Mouse (Mus musculus) adrenal gland, postnatal 10 days (tissue): Measurements from ENCODE around the gene Mt4. TPM values are rescaled to one million over a fixed set of nuclear protein-coding genes. Genes with fewer than 3 reads are reported as not detected.
A peak's percentile ranks its signal among the peaks of the same experiment; 100 is the strongest.

Experiments used
- DNase-seq: peaks from one replicate; pipeline ENCODE4 v3.0.0; 2021; ENCODE audit warnings: mixed read lengths
- total RNA-seq, 2 experiments: library from RNA; stranded (reverse); gene quantifications; 2 replicates each; pipeline ENCODE4 v1.2.3; 2021

Gene Mt4
- total RNA-seq, 2 experiments from 2014 or later = not detected

DNA sequence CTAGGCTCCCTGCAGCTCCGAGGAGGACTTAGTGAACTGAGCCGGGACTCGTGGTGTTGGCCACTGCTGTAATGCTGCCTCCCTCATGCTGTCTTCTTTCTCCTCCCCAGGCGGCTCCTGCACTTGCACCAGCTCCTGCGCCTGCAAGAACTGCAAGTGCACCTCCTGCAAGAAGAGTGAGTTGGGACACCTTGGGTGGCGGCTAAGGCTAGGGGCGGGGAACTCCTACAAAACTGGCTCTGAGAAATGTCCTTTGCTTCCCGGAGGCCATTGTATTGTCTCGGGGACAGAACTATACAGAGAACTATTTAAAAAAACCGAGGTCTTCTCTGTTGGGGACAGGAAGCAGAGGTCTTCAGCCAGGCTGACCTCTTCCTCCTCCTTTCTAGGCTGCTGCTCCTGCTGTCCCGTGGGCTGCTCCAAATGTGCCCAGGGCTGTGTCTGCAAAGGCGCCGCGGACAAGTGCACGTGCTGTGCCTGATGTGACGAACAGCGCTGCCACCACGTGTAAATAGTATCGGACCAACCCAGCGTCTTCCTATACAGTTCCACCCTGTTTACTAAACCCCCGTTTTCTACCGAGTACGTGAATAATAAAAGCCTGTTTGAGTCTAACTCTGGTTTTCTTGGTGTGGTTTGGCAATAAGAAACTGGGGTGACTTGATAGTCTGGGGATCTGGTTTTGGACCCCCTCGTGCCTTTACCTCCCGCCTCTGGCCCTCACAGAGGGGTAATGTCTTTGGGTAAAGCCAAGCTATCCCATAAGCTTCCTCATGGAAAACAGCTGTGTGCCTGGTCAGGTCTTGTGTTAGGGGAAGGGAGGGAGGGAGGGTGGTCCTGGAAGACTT is 42.9 kb downstream of the Mt4 start:
- DNase-seq = peak; percentile 56

DNA sequence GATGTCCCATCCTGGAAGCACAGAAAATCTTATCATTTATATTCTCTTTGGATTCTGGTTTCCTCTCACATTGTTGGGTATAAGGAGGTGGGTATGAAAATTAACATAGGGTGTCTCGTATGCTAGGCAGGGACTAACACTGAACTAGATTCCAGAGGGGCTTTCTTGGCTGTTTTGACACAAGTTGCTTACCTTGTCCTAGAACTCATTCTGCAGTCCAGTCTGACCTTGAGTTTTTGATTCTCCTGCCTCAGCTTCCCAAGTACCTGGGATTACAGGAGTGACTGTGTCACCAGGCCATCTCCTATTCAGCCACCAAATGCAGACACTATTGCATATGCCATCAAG is 43.5 kb downstream of the Mt4 start:
- no peak for DNase-seq

DNA sequence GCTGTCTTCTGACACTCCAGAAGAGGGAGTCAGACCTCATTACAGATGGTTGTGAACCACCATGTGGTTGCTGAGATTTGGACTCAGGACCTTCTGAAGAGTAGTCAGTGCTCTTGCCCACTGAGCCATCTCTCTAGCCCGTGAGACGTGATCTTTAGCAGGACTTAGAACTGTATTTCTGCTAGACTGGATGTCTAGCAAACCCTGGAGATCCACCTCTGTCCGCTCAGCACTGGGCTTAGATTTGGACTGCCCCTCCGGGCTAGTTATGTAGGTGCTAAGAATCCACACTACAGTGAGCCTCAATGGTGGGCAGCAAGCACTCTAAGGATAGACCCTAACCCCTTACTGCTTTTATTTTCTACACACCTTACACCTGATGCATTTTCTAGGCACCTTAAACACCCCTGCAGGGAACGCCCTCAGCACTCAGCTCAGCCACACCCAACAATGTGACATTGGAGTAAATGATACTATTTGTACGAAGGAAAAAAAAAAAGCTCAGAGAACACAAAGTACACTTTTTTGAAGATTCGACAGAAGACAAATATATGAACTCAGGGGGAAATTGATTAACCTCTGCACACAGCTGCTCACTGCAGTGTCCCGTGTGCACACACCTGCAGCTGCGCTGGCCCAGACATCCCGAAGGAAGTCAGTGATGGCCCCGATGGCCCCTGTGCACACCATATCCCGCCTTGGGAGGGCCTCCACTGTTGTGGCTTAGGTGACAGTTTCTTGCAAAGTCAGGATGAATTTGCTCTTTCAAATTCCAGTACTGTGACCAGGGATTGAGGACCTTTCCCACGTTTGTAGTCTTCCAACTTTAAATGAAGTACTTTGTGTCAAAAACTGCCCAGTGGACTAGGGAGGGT is 45.3 kb downstream of the Mt4 start:
- no peak for DNase-seq

DNA sequence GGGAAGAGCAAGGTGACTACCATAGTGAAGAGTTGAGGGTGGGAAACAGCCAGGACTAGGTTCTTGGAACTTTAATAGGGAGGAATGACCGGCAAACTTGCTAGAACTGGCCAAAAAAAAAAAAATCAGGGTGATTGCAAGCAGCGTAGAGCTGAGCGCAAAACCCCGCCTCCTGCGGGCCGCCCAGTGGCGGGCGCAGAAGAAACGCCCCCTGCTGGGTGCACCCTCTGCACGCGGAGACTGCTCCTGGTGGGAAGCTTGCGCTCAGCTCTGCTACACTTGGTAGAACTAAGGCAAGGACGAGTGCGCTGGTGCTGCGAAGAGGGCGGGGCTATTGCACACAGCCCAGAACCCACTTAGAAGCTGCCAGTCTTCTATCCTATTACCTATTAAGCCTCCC is 46.1 kb downstream of the Mt4 start:
- DNase-seq = peak; percentile 90

DNA sequence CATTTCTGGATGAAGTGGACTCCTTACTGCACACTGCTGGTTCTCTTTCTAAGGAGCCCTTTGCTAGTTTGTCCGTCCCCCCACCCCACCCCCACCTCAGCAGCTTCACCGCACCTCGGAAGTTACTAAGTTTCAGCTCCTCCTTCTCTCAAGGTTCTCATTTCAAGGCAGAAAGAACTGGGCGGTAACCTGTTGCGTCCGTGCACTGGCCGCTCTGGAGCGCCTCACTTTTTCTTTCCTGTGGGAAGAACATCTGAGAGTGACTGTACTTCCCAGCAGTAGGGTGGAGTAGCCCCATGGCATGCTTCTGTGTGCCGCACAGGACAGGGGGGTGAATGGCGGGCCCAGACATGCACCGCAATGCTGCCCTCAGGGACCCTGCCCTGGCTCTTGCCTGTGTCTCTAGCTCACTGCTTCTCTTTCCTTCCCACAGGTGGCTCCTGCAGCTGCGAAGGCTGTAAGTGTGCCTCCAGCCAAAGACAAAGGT is 47.4 kb downstream of the Mt4 start:
- DNase-seq = no peak

DNA sequence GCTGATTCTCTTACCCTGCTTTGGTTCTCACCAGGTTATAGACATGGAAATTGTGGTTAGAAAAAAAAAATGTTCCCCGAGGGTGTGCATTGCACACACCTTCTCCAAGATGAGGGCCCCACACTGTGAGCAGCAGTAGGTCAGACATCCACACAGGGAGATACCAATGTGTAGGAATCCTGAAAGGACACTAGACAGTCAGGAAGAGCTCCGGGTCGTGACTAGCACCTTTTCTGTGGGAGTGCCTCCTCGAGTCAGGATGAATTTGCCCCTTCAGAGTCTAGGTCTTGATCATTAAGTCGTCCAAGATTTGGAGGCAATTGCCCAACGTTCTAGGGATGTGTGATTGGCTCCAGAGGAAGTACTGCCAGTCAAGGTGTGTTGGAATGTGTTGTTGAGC is 48.8 kb downstream of the Mt4 start:
- DNase-seq = no peak

DNA sequence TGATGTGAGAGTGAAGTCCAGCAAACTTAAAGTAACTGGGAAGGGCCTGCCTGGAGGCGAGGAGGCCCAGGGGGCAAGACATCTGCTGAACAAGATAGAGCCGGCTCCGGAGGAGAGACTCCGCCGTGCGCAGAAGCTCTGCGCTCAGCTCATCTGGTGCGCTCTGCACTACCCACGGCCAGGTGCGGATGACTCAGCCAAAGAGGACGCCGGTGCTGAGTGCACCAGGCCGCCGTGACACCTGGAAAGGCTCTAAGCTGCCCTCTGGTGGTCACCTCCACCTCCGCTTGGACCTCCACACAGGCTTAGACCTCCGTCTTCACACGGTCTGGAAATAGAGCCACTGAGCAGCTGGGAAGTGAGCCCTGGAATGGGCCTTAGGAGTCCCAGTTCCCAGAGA is 49.5 kb downstream of the Mt4 start:
- peak; percentile 80 for DNase-seq

DNA sequence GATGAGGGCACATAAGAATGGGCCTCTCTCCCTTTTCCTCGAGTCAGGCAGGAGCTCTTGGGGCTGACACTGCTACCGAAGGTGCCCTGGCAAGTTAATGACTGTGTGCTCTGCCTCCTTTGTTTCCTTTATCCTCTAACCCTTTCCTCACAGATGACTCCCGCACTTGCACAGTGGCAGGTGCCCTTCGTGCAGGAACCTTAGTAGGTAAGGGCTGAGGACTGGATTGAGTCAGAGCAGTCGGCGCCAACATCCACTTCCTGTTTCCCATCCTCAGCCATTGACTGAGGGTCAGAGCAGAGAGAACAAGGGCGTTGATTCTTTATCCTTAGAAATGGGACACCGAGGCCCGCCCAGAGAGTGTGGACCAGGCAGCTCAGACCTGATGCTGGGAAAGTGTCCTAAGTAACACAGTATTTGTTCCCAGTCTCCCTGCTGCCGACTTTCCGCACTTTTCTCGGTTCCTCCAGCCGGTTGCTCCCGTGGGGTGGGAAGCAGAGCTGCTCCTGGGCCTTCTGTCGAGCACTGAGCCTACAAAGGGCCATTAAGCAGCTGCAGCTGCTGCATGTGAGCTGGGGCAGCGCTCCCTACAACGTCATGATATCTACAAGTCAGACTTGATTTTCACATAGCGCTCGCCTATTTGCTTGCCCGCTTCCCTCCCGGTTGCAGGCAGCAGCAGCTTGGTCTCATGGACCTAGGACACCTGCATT is 50.4 kb downstream of the Mt4 start:
- DNase-seq = no peak

Other genes starting within 250 kb of the Mt4 start
- 100 to 1,000 TPM; 125 to 132 TPM for gene Amfr, start 124.4 kb upstream of the Mt4 start, total RNA-seq
- gene Nudt21, start 100.2 kb upstream of the Mt4 start, total RNA-seq = 10 to 100 TPM; 47.6 to 48.3 TPM
- gene Ogfod1, start 100.0 kb upstream of the Mt4 start, total RNA-seq = 10 to 100 TPM; 14.5 to 15.6 TPM
- 10 to 100 TPM; 13.0 to 17.4 TPM for gene Bbs2, start 38.3 kb upstream of the Mt4 start, total RNA-seq
- 10 to 100 TPM in 1 of 2 experiments, 1 to 10 TPM in 1; 7.6 to 11.1 TPM for gene Mt3, start 15.4 kb downstream of the Mt4 start, total RNA-seq
- gene Mt2, start 35.5 kb downstream of the Mt4 start, total RNA-seq = 100 to 1,000 TPM in 1 of 2 experiments, 10 to 100 TPM in 1; 67.8 to 348 TPM
- gene Mt1, start 41.9 kb downstream of the Mt4 start, total RNA-seq = 100 to 1,000 TPM; 147 to 449 TPM
- 10 to 100 TPM; 17.3 to 21.1 TPM for gene Nup93, start 77.4 kb downstream of the Mt4 start, total RNA-seq
- gene Slc12a3, start 192.0 kb downstream of the Mt4 start, total RNA-seq = under 1 TPM; 0.12 to 0.24 TPM
- 100 to 1,000 TPM in 1 of 2 experiments, 10 to 100 TPM in 1; 93.9 to 145 TPM for gene Herpud1, start 249.2 kb downstream of the Mt4 start, total RNA-seq